Mouse (Mus musculus): ENCODE results near the gene Il2rg. TPM values are rescaled to one million over a fixed set of nuclear protein-coding genes. Genes with fewer than 3 reads are reported as not detected.

The Il2rg gene
- polyA plus RNA-seq (2012; rRNA removed) (14.0 and 14.9 TPM in 2 replicates), polyA plus RNA-seq (2014; fragmentation: Nextera tagmentation; extraction: Ambion mirVana) (14.9 and 15.1 TPM in 2 replicates)

GRCm38 (mm10) chrX:101268025-101268754 is at the start of gene Il2rg:
TSS of gene Il2rg (minus strand) at chrX:101268255.
- Histone ChIP-seq H3K27me3 (ENCODE audit: control insufficient read depth, insufficient read depth, low read length) (no peaks in the 10 kb centered on the region), H3K9me3 (ENCODE audit: control insufficient read depth, low read length) (no peaks in the 10 kb centered on the region), H3K4me1 (ENCODE audit: control insufficient read depth, insufficient read depth, low read length) (no peaks in the 10 kb centered on the region), H3K4me2 (replicated peaks; ENCODE audit: low read depth, low read length, severe bottlenecking) (no peak within 1 kb of the TSS), H3K27ac (replicated peaks; ENCODE audit: low read depth, low read length) (no peak within 1 kb of the TSS), H3K9ac (ENCODE audit: low read depth, low read length, severe bottlenecking) (no peak within 1 kb of the TSS), H3K36me3 (ENCODE audit: control insufficient read depth, insufficient read depth, low read length) (no peaks in the 10 kb centered on the region), H3K4me3 (replicated peaks; ENCODE audit: low read length) (no peak within 1 kb of the TSS)
- WGBS, result 64% methylated on average over 5 of the region's 5 CpGs
- ATAC-seq (ENCODE audit: low FRiP score, low read depth) (no peak), DNase-seq (ENCODE audit: low spot score) (no peak)
- no peak for TF ChIP-seq POLR2A (IDR thresholded peaks at IDR 0.05; ENCODE audit: borderline replicate concordance, extremely low read depth, insufficient read depth, insufficient read length)

- H3K27ac ChIP-seq (replicated peaks; ENCODE audit: low read depth, low read length), result no peak overlapping the region
- H3K4me2 ChIP-seq (replicated peaks; ENCODE audit: low read depth, low read length, severe bottlenecking), result no peak overlapping the region
- no peaks in the 10 kb centered on the region for H3K4me1 ChIP-seq (ENCODE audit: control insufficient read depth, insufficient read depth, low read length)
- peaks cover 28% of the 10 kb centered on the region; the same call in 1 of the 2 replicates for H3K36me3 ChIP-seq (ENCODE audit: control insufficient read depth, insufficient read depth, low read length)
- TF ChIP-seq POLR2A (IDR thresholded peaks at IDR 0.05; ENCODE audit: borderline replicate concordance, extremely low read depth, insufficient read depth, insufficient read length), result no peak
- H3K9me3 ChIP-seq (ENCODE audit: control insufficient read depth, low read length), result no peaks in the 10 kb centered on the region
- 42% methylated on average over 6 of the region's 6 CpGs for WGBS
- no peak overlapping the region for H3K9ac ChIP-seq (ENCODE audit: low read depth, low read length, severe bottlenecking)
- DNase-seq (ENCODE audit: low spot score), result no peak
- H3K27me3 ChIP-seq (ENCODE audit: control insufficient read depth, insufficient read depth, low read length), result no peaks in the 10 kb centered on the region
- no peak overlapping the region for H3K4me3 ChIP-seq (replicated peaks; ENCODE audit: low read length)
- ATAC-seq (ENCODE audit: low FRiP score, low read depth), result no peak
Measured at GRCm38 (mm10) chrX:101313625-101314359, 45.7 kb upstream of the Il2rg start.

- no peaks in the 10 kb centered on the region for H3K4me1 ChIP-seq (ENCODE audit: control insufficient read depth, insufficient read depth, low read length)
- H3K9ac ChIP-seq (ENCODE audit: low read depth, low read length, severe bottlenecking), result no peak overlapping the region
- 91% methylated on average over 5 of the region's 5 CpGs for WGBS
- no peak overlapping the region for H3K4me2 ChIP-seq (replicated peaks; ENCODE audit: low read depth, low read length, severe bottlenecking)
- TF ChIP-seq POLR2A (IDR thresholded peaks at IDR 0.05; ENCODE audit: borderline replicate concordance, extremely low read depth, insufficient read depth, insufficient read length), result no peak
- DNase-seq (ENCODE audit: low spot score), result no peak
- no peak for ATAC-seq (ENCODE audit: low FRiP score, low read depth)
- no peaks in the 10 kb centered on the region for H3K27me3 ChIP-seq (ENCODE audit: control insufficient read depth, insufficient read depth, low read length)
- H3K9me3 ChIP-seq (ENCODE audit: control insufficient read depth, low read length), result no peaks in the 10 kb centered on the region
- H3K4me3 ChIP-seq (replicated peaks; ENCODE audit: low read length), result no peak overlapping the region
- peaks cover 22% of the 10 kb centered on the region; the same call in 1 of the 2 replicates for H3K36me3 ChIP-seq (ENCODE audit: control insufficient read depth, insufficient read depth, low read length)
- no peak overlapping the region for H3K27ac ChIP-seq (replicated peaks; ENCODE audit: low read depth, low read length)
Measured at GRCm38 (mm10) chrX:101309299-101309698, 41.2 kb upstream of the Il2rg start.

- WGBS, result 52% methylated on average over 2 of the region's 2 CpGs
- no peaks in the 10 kb centered on the region for H3K9me3 ChIP-seq (ENCODE audit: control insufficient read depth, low read length)
- peaks cover 6% of the 10 kb centered on the region; the same call in 1 of the 2 replicates for H3K4me1 ChIP-seq (ENCODE audit: control insufficient read depth, insufficient read depth, low read length)
- no peaks in the 10 kb centered on the region for H3K27me3 ChIP-seq (ENCODE audit: control insufficient read depth, insufficient read depth, low read length)
- H3K4me2 ChIP-seq (replicated peaks; ENCODE audit: low read depth, low read length, severe bottlenecking), result no peak overlapping the region
- no peak for DNase-seq (ENCODE audit: low spot score)
- ATAC-seq (ENCODE audit: low FRiP score, low read depth), result no peak
- no peak overlapping the region for H3K9ac ChIP-seq (ENCODE audit: low read depth, low read length, severe bottlenecking)
- no peak overlapping the region for H3K4me3 ChIP-seq (replicated peaks; ENCODE audit: low read length)
- H3K27ac ChIP-seq (replicated peaks; ENCODE audit: low read depth, low read length), result no peak overlapping the region
- no peak for TF ChIP-seq POLR2A (IDR thresholded peaks at IDR 0.05; ENCODE audit: borderline replicate concordance, extremely low read depth, insufficient read depth, insufficient read length)
- peaks cover 10% of the 10 kb centered on the region; the same call in 1 of the 2 replicates for H3K36me3 ChIP-seq (ENCODE audit: control insufficient read depth, insufficient read depth, low read length)
Measured at GRCm38 (mm10) chrX:101304646-101305045, 36.6 kb upstream of the Il2rg start.

GRCm38 (mm10) chrX:101301654-101302053 is 33.6 kb upstream of the Il2rg start:
- no peak for DNase-seq (ENCODE audit: low spot score)
- H3K27ac ChIP-seq (replicated peaks; ENCODE audit: low read depth, low read length), result no peak overlapping the region
- no peak for ATAC-seq (ENCODE audit: low FRiP score, low read depth)
- no peaks in the 10 kb centered on the region for H3K9me3 ChIP-seq (ENCODE audit: control insufficient read depth, low read length)
- WGBS, result 68% methylated on average over 8 of the region's 9 CpGs
- peaks cover 6% of the 10 kb centered on the region; the same call in 1 of the 2 replicates for H3K4me1 ChIP-seq (ENCODE audit: control insufficient read depth, insufficient read depth, low read length)
- peaks cover 7% of the 10 kb centered on the region; the same call in 1 of the 2 replicates for H3K36me3 ChIP-seq (ENCODE audit: control insufficient read depth, insufficient read depth, low read length)
- H3K4me2 ChIP-seq (replicated peaks; ENCODE audit: low read depth, low read length, severe bottlenecking), result peak overlapping the region; percentile 50; the same call in 1 of the 2 replicates
- no peak overlapping the region for H3K9ac ChIP-seq (ENCODE audit: low read depth, low read length, severe bottlenecking)
- H3K27me3 ChIP-seq (ENCODE audit: control insufficient read depth, insufficient read depth, low read length), result no peaks in the 10 kb centered on the region
- H3K4me3 ChIP-seq (replicated peaks; ENCODE audit: low read length), result no peak overlapping the region
- TF ChIP-seq POLR2A (IDR thresholded peaks at IDR 0.05; ENCODE audit: borderline replicate concordance, extremely low read depth, insufficient read depth, insufficient read length), result no peak

Measured in limb, embryonic 14.5 days (tissue).